Mouse (Mus musculus): ENCODE data around the gene Syngr1. TPM values are rescaled to one million over a fixed set of nuclear protein-coding genes. Genes with fewer than 3 reads are reported as not detected.

Gene Syngr1
- polyA plus RNA-seq, 1 experiment from 2014 or later, result 44.5 TPM

GRCm38 (mm10) chr15:80083276-80083731 lies 7.8 kb upstream of the Syngr1 start:
- peaks cover 40% of the 10 kb centered on the region for H3K36me3 ChIP-seq (ENCODE audit: control insufficient read depth, insufficient read depth, low read length)
- no peaks in the 10 kb centered on the region for H3K9me3 ChIP-seq (ENCODE audit: control insufficient read depth, low read length)
- peak; percentile 88 for ATAC-seq (ENCODE audit: insufficient number of reproducible peaks, insufficient read depth, low FRiP score, low read depth)

GRCm38 (mm10) chr15:80083740-80084139 lies 7.4 kb upstream of the Syngr1 start:
- no peaks in the 10 kb centered on the region for H3K9me3 ChIP-seq (ENCODE audit: control insufficient read depth, low read length)
- H3K4me2 ChIP-seq (ENCODE audit: low read length), result peak overlapping the region; percentile 88
- ATAC-seq (ENCODE audit: insufficient number of reproducible peaks, insufficient read depth, low FRiP score, low read depth), result no peak
- H3K36me3 ChIP-seq (ENCODE audit: control insufficient read depth, insufficient read depth, low read length), result peaks cover 36% of the 10 kb centered on the region
- no peaks in the 10 kb centered on the region for H3K27me3 ChIP-seq (ENCODE audit: control insufficient read depth, insufficient read depth, low read length)
- peak overlapping the region; percentile 81 for H3K9ac ChIP-seq (ENCODE audit: low read length)
- peak overlapping the region; percentile 52 to 66 for H3K4me3 ChIP-seq (ENCODE audit: control insufficient read depth in 1 of 2, insufficient read depth in 1 of 2, low read depth in 1 of 2, low read length in 2 of 2)
- peaks cover 4 to 33% of the 10 kb centered on the region in 2 experiments for H3K4me1 ChIP-seq (ENCODE audit: control insufficient read depth in 2 of 2, insufficient read depth in 2 of 2, low read length in 2 of 2)
- WGBS, result 2% methylated on average over 12 of the region's 12 CpGs
- H3K27ac ChIP-seq (replicated peaks in 1 of 2; ENCODE audit: control insufficient read depth in 1 of 2, insufficient read depth in 1 of 2, low read depth in 2 of 2, low read length in 2 of 2), result peak overlapping the region; percentile 94 to 95

More at GRCm38 (mm10) chr15:80083276-80083731, 7.8 kb upstream of the Syngr1 start:
- Histone ChIP-seq H3K9ac (ENCODE audit: low read length) (peak overlapping the region; percentile 90), H3K27me3 (ENCODE audit: control insufficient read depth, insufficient read depth, low read length) (no peaks in the 10 kb centered on the region), H3K4me2 (ENCODE audit: low read length) (peak overlapping the region; percentile 88), H3K4me3 (ENCODE audit: control insufficient read depth in 1 of 2, insufficient read depth in 1 of 2, low read depth in 1 of 2, low read length in 2 of 2) (peak overlapping the region; percentile 60 to 66), H3K27ac (replicated peaks in 1 of 2; ENCODE audit: control insufficient read depth in 1 of 2, insufficient read depth in 1 of 2, low read depth in 2 of 2, low read length in 2 of 2) (peak overlapping the region; percentile 94 to 95), H3K4me1 (ENCODE audit: control insufficient read depth in 2 of 2, insufficient read depth in 2 of 2, low read length in 2 of 2) (peaks cover 4 to 36% of the 10 kb centered on the region in 2 experiments)
- WGBS, result under 1% methylated on average over 30 of the region's 30 CpGs

GRCm38 (mm10) chr15:80087406-80088012 lies 3.6 kb upstream of the Syngr1 start:
- 72% methylated on average over 9 of the region's 9 CpGs for WGBS
- H3K9ac ChIP-seq (ENCODE audit: low read length), result no peak overlapping the region
- no peak overlapping the region for H3K4me3 ChIP-seq (ENCODE audit: control insufficient read depth in 1 of 2, insufficient read depth in 1 of 2, low read depth in 1 of 2, low read length in 2 of 2)
- no peaks in the 10 kb centered on the region for H3K36me3 ChIP-seq (ENCODE audit: control insufficient read depth, insufficient read depth, low read length)
- no peak for ATAC-seq (ENCODE audit: insufficient number of reproducible peaks, insufficient read depth, low FRiP score, low read depth)
- no peak overlapping the region for H3K4me2 ChIP-seq (ENCODE audit: low read length)
- peaks cover 20% of the 10 kb centered on the region for H3K27me3 ChIP-seq (ENCODE audit: control insufficient read depth, insufficient read depth, low read length)
- H3K9me3 ChIP-seq (ENCODE audit: control insufficient read depth, low read length), result no peaks in the 10 kb centered on the region
- H3K27ac ChIP-seq (replicated peaks in 1 of 2; ENCODE audit: control insufficient read depth in 1 of 2, insufficient read depth in 1 of 2, low read depth in 2 of 2, low read length in 2 of 2), result no peak overlapping the region
- H3K4me1 ChIP-seq (ENCODE audit: control insufficient read depth in 2 of 2, insufficient read depth in 2 of 2, low read length in 2 of 2), result peaks cover 2 to 3% of the 10 kb centered on the region in 2 experiments; a peak in 1 of 4 replicates

- H3K27ac ChIP-seq (replicated peaks in 1 of 2; ENCODE audit: control insufficient read depth in 1 of 2, insufficient read depth in 1 of 2, low read depth in 2 of 2, low read length in 2 of 2), result no peak overlapping the region
- H3K9me3 ChIP-seq (ENCODE audit: control insufficient read depth, low read length), result no peaks in the 10 kb centered on the region
- WGBS, result 26% methylated on average over 4 of the region's 4 CpGs
- ATAC-seq (ENCODE audit: insufficient number of reproducible peaks, insufficient read depth, low FRiP score, low read depth), result no peak
- peaks cover 2 to 3% of the 10 kb centered on the region in 2 experiments; a peak in 1 of 4 replicates for H3K4me1 ChIP-seq (ENCODE audit: control insufficient read depth in 2 of 2, insufficient read depth in 2 of 2, low read length in 2 of 2)
- H3K4me2 ChIP-seq (ENCODE audit: low read length), result no peak overlapping the region
- no peaks in the 10 kb centered on the region for H3K36me3 ChIP-seq (ENCODE audit: control insufficient read depth, insufficient read depth, low read length)
- no peak overlapping the region for H3K4me3 ChIP-seq (ENCODE audit: control insufficient read depth in 1 of 2, insufficient read depth in 1 of 2, low read depth in 1 of 2, low read length in 2 of 2)
- peaks cover 31% of the 10 kb centered on the region for H3K27me3 ChIP-seq (ENCODE audit: control insufficient read depth, insufficient read depth, low read length)
- H3K9ac ChIP-seq (ENCODE audit: low read length), result no peak overlapping the region
Measured at GRCm38 (mm10) chr15:80088637-80089036, 2.5 kb upstream of the Syngr1 start.

- Histone ChIP-seq H3K9me3 (ENCODE audit: control insufficient read depth, low read length) (no peaks in the 10 kb centered on the region), H3K27me3 (ENCODE audit: control insufficient read depth, insufficient read depth, low read length) (peaks cover 31% of the 10 kb centered on the region), H3K9ac (ENCODE audit: low read length) (no peak overlapping the region; the same call in 1 of the 2 replicates), H3K27ac (replicated peaks in 1 of 2; ENCODE audit: control insufficient read depth in 1 of 2, insufficient read depth in 1 of 2, low read depth in 2 of 2, low read length in 2 of 2) (no peak overlapping the region), H3K4me2 (ENCODE audit: low read length) (no peak overlapping the region), H3K36me3 (ENCODE audit: control insufficient read depth, insufficient read depth, low read length) (no peaks in the 10 kb centered on the region), H3K4me3 (ENCODE audit: control insufficient read depth in 1 of 2, insufficient read depth in 1 of 2, low read depth in 1 of 2, low read length in 2 of 2) (no peak overlapping the region), H3K4me1 (ENCODE audit: control insufficient read depth in 2 of 2, insufficient read depth in 2 of 2, low read length in 2 of 2) (peaks cover 2 to 3% of the 10 kb centered on the region in 2 experiments; a peak in 1 of 4 replicates)
- WGBS, result 74% methylated on average over 11 of the region's 11 CpGs
- no peak for ATAC-seq (ENCODE audit: insufficient number of reproducible peaks, insufficient read depth, low FRiP score, low read depth)
Measured at GRCm38 (mm10) chr15:80090155-80090554, 979 bp upstream of the Syngr1 start.

- Histone ChIP-seq H3K9ac (ENCODE audit: low read length) (peak overlapping the region; percentile 75), H3K4me3 (ENCODE audit: control insufficient read depth in 1 of 2, insufficient read depth in 1 of 2, low read depth in 1 of 2, low read length in 2 of 2) (peak overlapping the region; percentile 56 to 72), H3K27ac (replicated peaks in 1 of 2; ENCODE audit: control insufficient read depth in 1 of 2, insufficient read depth in 1 of 2, low read depth in 2 of 2, low read length in 2 of 2) (no peak overlapping the region), H3K9me3 (ENCODE audit: control insufficient read depth, low read length) (no peaks in the 10 kb centered on the region), H3K27me3 (ENCODE audit: control insufficient read depth, insufficient read depth, low read length) (peaks cover 31% of the 10 kb centered on the region), H3K4me1 (ENCODE audit: control insufficient read depth in 2 of 2, insufficient read depth in 2 of 2, low read length in 2 of 2) (peaks cover 2 to 3% of the 10 kb centered on the region in 2 experiments; a peak in 1 of 4 replicates), H3K4me2 (ENCODE audit: low read length) (peak overlapping the region; percentile 72), H3K36me3 (ENCODE audit: control insufficient read depth, insufficient read depth, low read length) (no peaks in the 10 kb centered on the region)
- no peak for ATAC-seq (ENCODE audit: insufficient number of reproducible peaks, insufficient read depth, low FRiP score, low read depth)
- WGBS, result 2% methylated on average over 17 of the region's 17 CpGs
Measured at GRCm38 (mm10) chr15:80090741-80091120, 403 bp upstream of the Syngr1 start.

- H3K9ac ChIP-seq (ENCODE audit: low read length), result peak overlapping the region; percentile 75; the same call in 1 of the 2 replicates
- peak overlapping the region; percentile 72 for H3K4me2 ChIP-seq (ENCODE audit: low read length)
- no peak overlapping the region for H3K27ac ChIP-seq (replicated peaks in 1 of 2; ENCODE audit: control insufficient read depth in 1 of 2, insufficient read depth in 1 of 2, low read depth in 2 of 2, low read length in 2 of 2)
- no peaks in the 10 kb centered on the region for H3K9me3 ChIP-seq (ENCODE audit: control insufficient read depth, low read length)
- H3K4me3 ChIP-seq (ENCODE audit: control insufficient read depth in 1 of 2, insufficient read depth in 1 of 2, low read depth in 1 of 2, low read length in 2 of 2), result peak overlapping the region in 1 of 2 experiments; percentile 56; a peak in 2 of 4 replicates
- no peak for ATAC-seq (ENCODE audit: insufficient number of reproducible peaks, insufficient read depth, low FRiP score, low read depth)
- H3K4me1 ChIP-seq (ENCODE audit: control insufficient read depth in 2 of 2, insufficient read depth in 2 of 2, low read length in 2 of 2), result peaks cover 3 to 7% of the 10 kb centered on the region in 2 experiments; a peak in 3 of 4 replicates
- WGBS, result 34% methylated on average over 7 of the region's 7 CpGs
- H3K36me3 ChIP-seq (ENCODE audit: control insufficient read depth, insufficient read depth, low read length), result no peaks in the 10 kb centered on the region
- peaks cover 31% of the 10 kb centered on the region for H3K27me3 ChIP-seq (ENCODE audit: control insufficient read depth, insufficient read depth, low read length)
Measured at GRCm38 (mm10) chr15:80092041-80092441, 907 bp downstream of the Syngr1 start.

Measured in heart, embryonic 14.5 days (tissue).